Mouse (Mus musculus) embryonic facial prominence, embryonic 14.5 days (tissue): ENCODE measurements around the gene Olfr1310. TPM values are rescaled to one million over a fixed set of nuclear protein-coding genes. Genes with fewer than 3 reads are reported as not detected.
"Not testable (repeated sequence)": the region's sequence is repeated elsewhere in the genome, so short reads cannot be mapped to it uniquely, and the experiment has no call there.

Experiments
- ATAC-seq: fragments of 200-750 bp; cut with Nextera tagmentation; 2 replicates; pipeline ENCODE4 v1.8.0; 2017; ENCODE audit warnings: low read depth, moderate number of reproducible peaks, moderate TSS enrichment
- DNase-seq: peaks from one replicate; pipeline ENCODE4 v3.0.0-alpha.2; 2015; ENCODE audit warnings: low spot score
- H3K27ac ChIP-seq: fragments of 300-500 bp; sonication (generic); replicated peaks from 2 replicates; pipeline ENCODE4 v1.5.1; 2014; ENCODE audit warnings: low read depth, mild to moderate bottlenecking, low read length, moderate library complexity
- H3K27me3 ChIP-seq: fragments of 300-500 bp; sonication (generic); replicated peaks from 2 replicates; pipeline ENCODE4 v1.6.1; 2014; ENCODE audit warnings: low read length; ENCODE audit not compliant: control insufficient read depth, insufficient read depth
- H3K36me3 ChIP-seq: fragments of 300-500 bp; sonication (generic); 2 replicates; pipeline ENCODE4 v1.6.1; 2014; ENCODE audit warnings: low read length, mixed read lengths; ENCODE audit not compliant: control insufficient read depth, insufficient read depth
- H3K4me1 ChIP-seq: fragments of 300-500 bp; sonication (generic); 2 replicates; pipeline ENCODE4 v1.6.1; 2014; ENCODE audit warnings: antibody characterized with exemption, low read length; ENCODE audit not compliant: control insufficient read depth, insufficient read depth
- H3K4me2 ChIP-seq: fragments of 300-500 bp; sonication (generic); 2 replicates; pipeline ENCODE4 v1.6.1; 2014; ENCODE audit warnings: low read depth, mild to moderate bottlenecking, low read length, moderate library complexity, mixed read lengths
- H3K4me3 ChIP-seq: fragments of 300-500 bp; sonication (generic); 2 replicates; pipeline ENCODE4 v1.5.1; 2014; ENCODE audit warnings: low read depth, mild to moderate bottlenecking, low read length
- H3K9ac ChIP-seq: fragments of 300-500 bp; sonication (generic); 2 replicates; pipeline ENCODE4 v1.6.1; 2014; ENCODE audit warnings: low read depth, mild to moderate bottlenecking, low read length, moderate library complexity, mixed read lengths
- H3K9me3 ChIP-seq: fragments of 300-500 bp; sonication (generic); 2 replicates; pipeline ENCODE4 v1.6.1; 2016; ENCODE audit warnings: low read length; ENCODE audit not compliant: control insufficient read depth
- WGBS: fragments of 180-500 bp; shearing (Covaris S2); extraction: QIAGEN DNeasy Blood & Tissue Kit; methylation state at CpG from one replicate; pipeline ENCODE4 v1.1.7; 2014; 5-methylcytosine and 5-hydroxymethylcytosine counted together
- polyA plus RNA-seq: library from polyadenylated mRNA; unstranded; fragments of >200 nt; fragmentation: Nextera tagmentation; extraction: Ambion mirVana; gene quantifications from 2 replicates; pipeline ENCODE4 v1.2.1, GENCODE M21; 2014

The Olfr1310 gene
- not detected in 2 replicates for polyA plus RNA-seq

DNA sequence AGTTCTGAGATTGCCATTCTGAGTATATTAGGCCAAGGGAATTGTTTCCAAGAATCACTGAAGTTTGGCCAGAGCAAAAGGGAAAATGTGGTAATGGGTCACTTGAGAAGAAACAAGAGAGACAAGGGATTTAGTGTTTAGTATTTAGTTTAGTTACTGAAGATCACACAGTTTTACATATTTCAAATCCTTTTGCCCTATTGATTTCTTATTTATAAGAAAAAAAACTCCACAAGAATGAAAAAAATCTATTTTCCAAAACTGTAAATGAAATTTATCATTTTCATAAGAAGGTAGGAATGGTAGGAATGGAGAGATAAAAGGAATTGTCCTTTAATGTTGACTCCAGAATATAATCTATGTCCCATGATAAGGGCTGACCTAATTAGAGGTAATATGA lies at the start of gene Olfr1310:
TSS of gene Olfr1310 (minus strand) at position 101 of the 400 bp plus-strand sequence.
- no peak within 1 kb of the TSS for H3K9ac ChIP-seq
- H3K4me2 ChIP-seq = no peak within 1 kb of the TSS
- ATAC-seq (no peak), DNase-seq (no peak)
- H3K27me3 ChIP-seq = no peaks in the 10 kb centered on the region
- H3K27ac ChIP-seq = no peak within 1 kb of the TSS
- no peaks in the 10 kb centered on the region for H3K36me3 ChIP-seq
- no peaks in the 10 kb centered on the region for H3K9me3 ChIP-seq
- no peaks in the 10 kb centered on the region for H3K4me1 ChIP-seq
- H3K4me3 ChIP-seq = no peak within 1 kb of the TSS

DNA sequence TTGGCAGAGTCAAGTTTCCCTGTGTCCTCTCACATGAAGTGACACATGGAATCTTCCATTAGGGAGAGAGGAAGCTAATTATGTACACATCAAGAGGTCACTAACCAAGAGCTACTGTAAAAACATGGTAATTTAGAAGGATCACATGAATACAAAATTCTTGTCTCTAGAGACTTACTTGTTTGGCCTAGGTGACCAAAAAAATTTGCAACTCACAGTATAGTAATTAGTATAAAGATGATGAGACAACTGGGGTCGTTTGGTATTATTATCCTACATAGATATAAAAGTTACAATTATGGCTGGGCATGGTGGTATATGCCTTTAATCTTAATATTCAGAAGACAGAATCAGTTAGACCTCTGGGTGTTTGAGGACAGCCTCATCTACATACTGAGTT lies 37.6 kb upstream of the Olfr1310 start, which contains the start of gene Olfr1312:
TSS of gene Olfr1312 (minus strand) at position 101 of the 400 bp plus-strand sequence.
- no peaks in the 10 kb centered on the region for H3K4me1 ChIP-seq
- no peaks in the 10 kb centered on the region for H3K27me3 ChIP-seq
- WGBS = 27% methylated on average over 1 of the region's 1 CpGs
- ATAC-seq (no peak), DNase-seq (no peak)
- H3K4me2 ChIP-seq = no peak within 1 kb of the TSS
- H3K4me3 ChIP-seq = no peak within 1 kb of the TSS
- H3K27ac ChIP-seq = no peak within 1 kb of the TSS
- H3K36me3 ChIP-seq = no peaks in the 10 kb centered on the region
- H3K9ac ChIP-seq = no peak within 1 kb of the TSS
- no peaks in the 10 kb centered on the region for H3K9me3 ChIP-seq

DNA sequence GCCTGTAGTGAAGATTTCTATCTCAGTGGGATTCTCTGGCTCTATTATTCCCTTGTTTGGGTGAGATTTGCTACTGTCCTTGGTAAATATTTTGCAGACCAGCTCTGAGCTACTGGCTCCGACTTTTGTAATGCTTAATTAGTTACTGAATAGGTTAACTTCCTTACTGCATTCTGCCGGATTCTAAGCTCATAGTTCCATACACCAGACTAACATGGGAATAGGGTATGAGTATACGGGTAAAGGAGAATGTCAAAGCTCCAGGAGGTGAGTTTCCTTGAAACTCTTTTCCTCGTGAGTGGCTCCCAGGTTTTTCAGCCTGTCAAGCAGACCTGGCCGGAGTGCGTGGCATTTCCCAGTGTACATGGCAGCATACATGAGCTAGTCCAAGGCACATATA lies 14.5 kb upstream of the Olfr1310 start:
- H3K27ac ChIP-seq, H3K9me3 ChIP-seq, DNase-seq, H3K27me3 ChIP-seq, H3K36me3 ChIP-seq, H3K4me1 ChIP-seq, H3K4me3 ChIP-seq, H3K9ac ChIP-seq, H3K4me2 ChIP-seq, ATAC-seq: not testable (repeated sequence)
- 52% methylated on average over 6 of the region's 6 CpGs for whole genome bisulfite sequencing

DNA sequence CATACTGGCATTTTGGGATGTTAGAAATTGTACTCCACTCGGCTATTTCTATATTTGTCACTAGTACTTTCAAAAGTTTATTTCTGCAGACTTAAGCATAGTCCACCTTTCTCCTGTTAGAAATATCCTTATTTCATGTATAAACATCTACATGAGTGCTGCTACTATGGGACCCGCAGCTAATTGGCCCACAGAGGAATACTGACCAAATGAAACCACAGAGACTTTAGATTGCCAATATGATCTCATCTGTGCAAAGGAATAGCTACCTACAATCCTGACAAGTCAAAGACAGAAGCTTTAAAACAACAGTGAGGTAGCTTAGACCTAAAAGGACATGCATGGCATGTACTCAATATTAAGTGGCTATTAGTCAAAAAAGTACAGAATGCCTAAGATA lies 11.8 kb upstream of the Olfr1310 start, which contains the start of gene Olfr1311:
TSS of gene Olfr1311 (minus strand) at position 101 of the 400 bp plus-strand sequence.
- no peak for DNase-seq
- no peak within 1 kb of the TSS for H3K9ac ChIP-seq
- no peaks in the 10 kb centered on the region for H3K36me3 ChIP-seq
- no peaks in the 10 kb centered on the region for H3K9me3 ChIP-seq
- WGBS = 90% methylated on average over 2 of the region's 2 CpGs
- ATAC-seq = no peak
- no peaks in the 10 kb centered on the region for H3K4me1 ChIP-seq
- no peaks in the 10 kb centered on the region for H3K27me3 ChIP-seq
- H3K4me2 ChIP-seq = no peak within 1 kb of the TSS
- H3K27ac ChIP-seq = no peak within 1 kb of the TSS
- no peak within 1 kb of the TSS for H3K4me3 ChIP-seq

DNA sequence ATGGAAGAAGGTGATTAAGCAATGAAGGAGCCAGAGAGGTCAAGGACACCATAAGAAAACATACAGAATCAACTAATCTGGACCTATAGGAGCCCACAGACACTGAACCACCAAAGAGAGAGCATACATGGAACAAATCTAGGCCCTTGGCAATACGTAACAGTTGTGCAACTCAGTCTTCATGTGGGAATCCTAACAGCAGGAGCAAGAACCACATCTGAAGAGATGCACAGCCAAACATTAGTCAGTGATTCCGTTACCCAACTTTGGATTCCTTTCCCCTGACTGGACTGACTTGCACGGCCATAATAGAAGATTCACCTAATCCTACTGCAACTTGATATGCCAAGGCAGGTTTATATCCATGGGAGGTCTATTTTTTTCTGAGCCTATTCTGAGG lies 2.4 kb upstream of the Olfr1310 start:
- no peaks in the 10 kb centered on the region for H3K27me3 ChIP-seq
- DNase-seq (no peak), ATAC-seq (no peak)
- H3K4me1 ChIP-seq = no peaks in the 10 kb centered on the region
- WGBS = 77% methylated on average over 3 of the region's 3 CpGs
- no peak overlapping the region for H3K4me2 ChIP-seq
- H3K9ac ChIP-seq = no peak overlapping the region
- no peak overlapping the region for H3K4me3 ChIP-seq
- H3K27ac ChIP-seq = no peak overlapping the region
- no peaks in the 10 kb centered on the region for H3K9me3 ChIP-seq
- H3K36me3 ChIP-seq = no peaks in the 10 kb centered on the region

DNA sequence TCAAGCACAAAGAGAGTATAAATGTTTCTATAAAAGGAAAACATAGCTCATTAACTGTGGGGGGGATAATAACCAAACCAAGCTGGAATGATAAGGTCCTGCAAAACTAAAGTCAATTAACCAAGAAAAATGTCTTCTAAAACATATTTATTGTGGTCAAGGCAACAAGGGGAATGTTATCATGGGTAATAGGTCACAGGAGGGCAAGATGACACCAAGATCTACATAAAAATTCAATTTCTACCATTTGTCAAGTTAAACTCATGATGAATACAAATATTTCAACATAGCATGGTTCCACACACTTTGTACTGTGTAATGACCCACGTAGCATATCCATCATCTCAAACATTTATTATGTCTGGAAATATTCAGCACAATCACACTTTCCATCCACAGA lies 22.3 kb downstream of the Olfr1310 start, which contains the start of gene Olfr1309:
TSS of gene Olfr1309 (minus strand) at position 101 of the 400 bp plus-strand sequence.
- 52% methylated on average over 1 of the region's 1 CpGs for WGBS

DNA sequence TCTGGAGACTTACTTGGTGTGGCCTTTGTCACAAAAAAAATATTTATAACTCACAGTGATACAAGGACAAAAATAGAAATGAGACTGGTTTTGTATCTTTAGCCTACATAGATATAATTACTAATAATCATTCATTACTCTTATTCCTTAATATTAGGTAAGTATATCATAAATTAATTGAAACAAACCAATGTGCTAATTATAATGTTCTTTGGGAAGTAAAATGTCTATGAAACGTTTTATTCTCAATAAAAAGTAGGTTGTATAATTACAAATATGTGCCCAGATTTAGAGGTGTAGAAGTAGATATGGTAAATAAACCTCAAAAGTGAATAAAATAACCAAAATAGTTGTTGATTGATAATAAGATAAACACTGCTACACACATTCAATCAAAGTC lies 47.7 kb downstream of the Olfr1310 start, which contains the start of gene Olfr1308:
TSS of gene Olfr1308 (minus strand) at position 101 of the 400 bp plus-strand sequence.
- Histone ChIP-seq H3K9ac (no peak within 1 kb of the TSS), H3K4me3 (no peak within 1 kb of the TSS), H3K4me2 (no peak within 1 kb of the TSS), H3K36me3 (no peaks in the 10 kb centered on the region), H3K9me3 (no peaks in the 10 kb centered on the region), H3K4me1 (no peaks in the 10 kb centered on the region), H3K27me3 (no peaks in the 10 kb centered on the region), H3K27ac (no peak within 1 kb of the TSS)
- DNase-seq = no peak
- WGBS = 48% methylated on average over 1 of the region's 1 CpGs
- no peak for ATAC-seq

More for the DNA sequence above, 22.3 kb downstream of the Olfr1310 start, which contains the start of gene Olfr1309:
- H3K4me2 ChIP-seq = no peak within 1 kb of the TSS
- no peak within 1 kb of the TSS for H3K9ac ChIP-seq
- no peak within 1 kb of the TSS for H3K27ac ChIP-seq
- no peak within 1 kb of the TSS for H3K4me3 ChIP-seq
- DNase-seq (no peak), ATAC-seq (no peak)
- H3K4me1 ChIP-seq = no peaks in the 10 kb centered on the region
- no peaks in the 10 kb centered on the region for H3K36me3 ChIP-seq
- H3K9me3 ChIP-seq = no peaks in the 10 kb centered on the region
- H3K27me3 ChIP-seq = no peaks in the 10 kb centered on the region

Other genes starting within 250 kb of the Olfr1310 start
- 0.12 TPM in 1 of 2 replicates, not detected in the other for gene Olfr1302, start 235.3 kb downstream of the Olfr1310 start, polyA plus RNA-seq
- gene Olfr1303, start 192.4 kb downstream of the Olfr1310 start, polyA plus RNA-seq = not detected in 2 replicates
- not detected in 2 replicates for gene Olfr1305, start 135.6 kb downstream of the Olfr1310 start, polyA plus RNA-seq
- 0.11 TPM in 1 of 2 replicates, not detected in the other for gene Olfr1306, start 96.4 kb downstream of the Olfr1310 start, polyA plus RNA-seq
- not detected in 2 replicates for gene Olfr1307, start 63.3 kb downstream of the Olfr1310 start, polyA plus RNA-seq
- gene Olfr1308, start 47.8 kb downstream of the Olfr1310 start, polyA plus RNA-seq = not detected in 2 replicates
- not detected in 2 replicates for gene Olfr1309, start 22.4 kb downstream of the Olfr1310 start, polyA plus RNA-seq
- not detected in 2 replicates for gene Olfr1311, start 11.7 kb upstream of the Olfr1310 start, polyA plus RNA-seq
- gene Olfr1312, start 37.5 kb upstream of the Olfr1310 start, polyA plus RNA-seq = not detected in 2 replicates
- 0.13 TPM in 1 of 2 replicates, not detected in the other for gene Olfr1313, start 65.1 kb upstream of the Olfr1310 start, polyA plus RNA-seq
- not detected in 2 replicates for gene Olfr1314, start 84.1 kb upstream of the Olfr1310 start, polyA plus RNA-seq
- not detected in 2 replicates for gene Olfr1315-ps1, start 102.7 kb upstream of the Olfr1310 start, polyA plus RNA-seq
- gene Olfr1316, start 122.3 kb upstream of the Olfr1310 start, polyA plus RNA-seq = not detected in 2 replicates
- gene Olfr1317, start 127.6 kb upstream of the Olfr1310 start, polyA plus RNA-seq = not detected in 2 replicates
- gene Olfr1318, start 141.5 kb upstream of the Olfr1310 start, polyA plus RNA-seq = not detected in 2 replicates
- gene Lpcat4, start 226.8 kb upstream of the Olfr1310 start, polyA plus RNA-seq = 17.5 and 19.3 TPM in 2 replicates
- gene Nutm1, start 246.6 kb upstream of the Olfr1310 start, polyA plus RNA-seq = not detected in 2 replicates
- gene Nop10, start 249.2 kb upstream of the Olfr1310 start, polyA plus RNA-seq = 186 and 203 TPM in 2 replicates